Mouse (Mus musculus): ENCODE data around the gene Jund. TPM values are rescaled to one million over a fixed set of nuclear protein-coding genes. Genes with fewer than 3 reads are reported as not detected.

Gene Jund
- total RNA-seq, 2 experiments from 2014 or later, result 35.5 to 54.5 TPM

DNA sequence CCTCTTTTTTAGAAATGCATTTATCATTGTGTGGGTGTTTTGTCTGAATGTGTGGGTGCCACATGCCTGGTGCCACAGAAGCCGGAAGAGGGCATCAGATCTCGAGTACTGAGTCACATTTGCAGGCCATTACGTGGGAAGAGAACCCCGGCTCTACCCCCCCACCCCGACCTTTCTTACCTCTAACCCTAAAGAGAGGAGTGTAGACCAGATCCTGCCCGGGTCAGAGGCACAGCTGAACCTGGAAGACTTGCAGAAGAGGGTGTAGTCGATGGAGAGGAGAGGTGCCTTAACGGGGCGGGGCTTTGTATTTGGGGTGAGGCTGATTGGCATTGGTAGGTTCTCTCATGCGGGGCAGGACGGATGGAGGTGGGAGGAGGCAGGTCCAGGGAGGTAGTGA, 46.1 kb downstream of the Jund start:
- H3K4me3 ChIP-seq, result peak overlapping the region; percentile 74
- no peak for DNase-seq
- intact Hi-C loops (cut with DNase I), result no loop called here
- H3K27ac ChIP-seq, result peak overlapping the region; percentile 87
- no peak for TF ChIP-seq CTCF (IDR thresholded peaks at IDR 0.05)

DNA sequence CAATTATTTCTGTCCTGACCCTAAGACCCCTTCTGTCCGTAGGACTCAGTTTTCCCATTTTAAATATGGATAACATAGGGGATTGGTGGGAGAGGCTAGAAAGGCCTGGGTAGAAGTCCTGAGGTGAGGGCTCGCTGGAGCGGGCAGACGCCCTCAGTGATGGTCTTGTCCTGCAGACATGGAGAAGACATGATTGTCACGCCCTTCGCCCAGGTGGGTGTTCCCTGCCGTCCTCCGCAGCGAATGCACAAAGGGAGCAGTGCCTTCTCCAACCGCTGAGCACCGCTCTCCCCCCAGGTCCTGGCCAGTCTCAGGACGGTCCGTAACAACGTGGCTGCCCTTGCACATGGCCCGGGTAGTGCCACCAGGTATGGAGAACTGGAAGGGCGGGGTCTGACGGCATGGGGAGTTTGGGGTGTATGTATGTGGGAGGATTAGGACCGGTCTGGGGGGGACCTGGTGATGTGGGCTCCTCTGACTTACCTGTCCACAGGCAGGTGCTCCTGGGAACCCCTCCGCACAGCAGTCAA, 47.0 kb downstream of the Jund start:
- intact Hi-C loops (cut with DNase I), result no loop called here
- no peak for TF ChIP-seq CTCF (IDR thresholded peaks at IDR 0.05)
- no peak overlapping the region for H3K4me3 ChIP-seq
- H3K27ac ChIP-seq, result peak overlapping the region; percentile 87
- DNase-seq, result no peak

DNA sequence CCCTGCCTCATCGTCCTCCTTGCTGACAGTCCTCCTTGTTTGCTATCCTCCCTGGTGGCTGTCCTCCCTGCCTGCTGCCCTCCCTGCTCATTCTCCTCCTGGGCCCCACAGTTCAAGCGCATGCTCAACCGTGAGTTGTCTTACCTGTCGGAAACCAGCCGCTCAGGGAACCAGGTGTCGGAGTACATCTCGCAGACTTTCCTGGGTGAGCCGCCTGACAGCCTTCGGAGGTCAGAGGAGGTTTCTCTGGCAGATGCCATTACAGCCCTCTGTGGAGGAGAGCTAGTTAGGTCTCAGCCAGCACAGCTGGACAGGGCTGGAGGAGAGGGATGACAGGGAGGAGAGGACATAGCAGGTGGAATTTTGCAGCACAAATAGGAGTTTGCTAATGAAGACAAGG, 47.9 kb downstream of the Jund start:
- TF ChIP-seq CTCF (IDR thresholded peaks at IDR 0.05), result no peak
- no peak overlapping the region for H3K27ac ChIP-seq
- 0 out of 2 replicates have a peak overlapping the region, but pooled peaks have one; percentile 7 for H3K4me3 ChIP-seq
- intact Hi-C loops (cut with DNase I), result no loop called here
- no peak for DNase-seq

DNA sequence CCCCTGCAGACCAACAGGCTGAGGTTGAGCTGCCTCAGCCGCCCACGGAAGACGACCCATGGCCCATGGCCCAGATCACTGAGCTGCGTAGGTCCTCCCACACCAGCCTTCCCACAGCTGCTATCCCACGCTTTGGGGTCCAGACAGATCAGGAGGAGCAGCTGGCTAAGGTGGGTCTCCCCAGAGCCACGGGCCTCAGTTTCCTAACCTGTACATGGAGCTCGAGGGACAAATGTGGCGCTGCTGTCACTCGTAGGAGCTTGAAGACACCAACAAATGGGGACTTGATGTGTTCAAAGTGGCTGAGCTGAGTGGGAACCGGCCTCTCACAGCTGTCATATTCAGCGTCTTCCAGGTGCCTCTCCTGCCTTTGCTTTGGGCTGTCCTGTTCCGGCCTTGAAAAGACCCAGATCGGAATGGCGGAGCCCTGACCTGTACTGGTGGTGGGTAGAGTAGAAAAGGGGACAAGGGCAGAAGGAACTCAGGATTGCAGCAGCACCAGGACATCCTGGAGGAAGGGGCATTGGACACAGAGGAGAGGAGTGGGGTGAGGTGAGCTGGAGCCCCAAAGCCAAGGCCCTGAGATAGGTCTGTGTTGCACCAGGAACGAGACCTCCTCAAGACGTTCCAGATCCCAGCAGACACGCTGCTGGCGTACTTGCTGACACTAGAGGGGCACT, 48.6 kb downstream of the Jund start:
- Histone ChIP-seq H3K4me3 (no peak overlapping the region), H3K27ac (no peak overlapping the region)
- no peak for TF ChIP-seq CTCF (IDR thresholded peaks at IDR 0.05)
- no peak for DNase-seq
- intact Hi-C loops (cut with DNase I), result no loop called here

DNA sequence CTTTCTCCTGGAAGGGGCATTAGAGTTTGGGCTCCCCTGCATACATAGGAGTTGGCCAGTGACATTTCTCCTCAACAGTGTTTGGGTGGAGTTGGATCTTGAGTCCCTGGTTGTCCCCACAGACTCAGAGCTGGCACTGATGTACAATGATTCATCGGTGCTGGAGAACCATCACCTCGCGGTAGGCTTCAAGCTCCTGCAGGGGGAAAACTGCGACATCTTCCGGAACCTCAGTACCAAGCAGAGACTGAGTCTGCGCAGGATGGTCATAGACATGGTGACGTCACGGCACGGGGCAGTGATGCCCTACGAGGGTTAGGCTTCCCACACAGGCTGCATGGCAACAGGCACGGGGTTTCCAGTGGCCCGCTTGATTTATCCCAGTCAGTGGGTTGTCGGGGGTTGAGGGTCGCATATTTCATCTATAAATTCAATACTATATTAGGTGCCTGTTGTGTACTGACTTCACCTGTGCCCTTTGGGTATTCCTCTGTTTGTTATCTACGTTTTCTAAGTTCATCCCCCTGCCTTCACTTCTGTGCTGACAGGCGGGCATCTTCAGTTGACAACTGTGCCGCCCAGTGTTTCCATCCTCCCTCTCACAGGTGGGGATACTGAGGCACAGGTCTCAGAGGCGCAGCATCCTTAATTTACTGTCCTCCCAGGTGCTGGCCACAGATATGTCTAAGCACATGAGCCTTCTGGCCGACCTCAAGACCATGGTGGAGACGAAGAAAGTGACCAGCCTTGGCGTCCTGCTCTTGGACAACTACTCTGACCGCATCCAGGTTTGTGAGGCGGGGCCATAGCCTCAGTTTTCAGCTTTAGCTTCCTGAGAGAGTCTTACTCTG, 49.7 kb downstream of the Jund start:
- Histone ChIP-seq H3K4me3 (no peak overlapping the region), H3K27ac (no peak overlapping the region)
- no peak for DNase-seq
- TF ChIP-seq CTCF (IDR thresholded peaks at IDR 0.05), result no peak
- intact Hi-C loops (cut with DNase I), result no loop called here

DNA sequence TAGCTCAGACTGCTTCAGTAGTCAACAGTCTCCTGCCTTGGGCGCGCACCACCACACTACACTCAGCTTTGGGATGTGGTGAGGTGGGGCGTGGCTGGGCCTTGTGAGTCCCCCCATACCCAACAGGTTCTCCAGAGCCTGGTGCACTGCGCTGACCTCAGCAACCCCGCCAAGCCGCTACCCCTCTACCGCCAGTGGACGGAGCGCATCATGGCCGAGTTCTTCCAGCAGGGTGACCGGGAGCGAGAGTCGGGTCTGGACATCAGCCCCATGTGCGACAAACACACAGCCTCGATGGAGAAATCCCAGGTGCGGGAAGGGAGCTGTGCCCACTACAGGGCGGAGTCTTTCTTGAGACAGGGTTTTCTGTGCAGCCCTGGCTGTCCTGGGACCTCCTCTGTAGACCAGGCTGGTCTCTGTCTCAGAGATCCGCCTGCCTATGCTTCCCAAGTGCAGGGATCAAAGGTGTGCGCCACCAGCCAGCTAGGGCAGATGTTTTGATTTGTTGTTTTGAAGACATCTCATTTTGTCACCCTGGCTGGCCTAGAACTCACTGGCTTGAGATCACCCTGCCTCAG, 50.4 kb downstream of the Jund start:
- Histone ChIP-seq H3K4me3 (no peak overlapping the region), H3K27ac (no peak overlapping the region)
- DNase-seq, result no peak
- no peak for TF ChIP-seq CTCF (IDR thresholded peaks at IDR 0.05)
- intact Hi-C loops (cut with DNase I), result no loop called here

Other genes starting within 250 kb of the Jund start
- 1 to 10 TPM; 6.7 to 8.5 TPM for gene Klhl26, start 222.0 kb upstream of the Jund start, total RNA-seq (2021)
- not detected for gene Tmem59l, start 211.6 kb upstream of the Jund start, total RNA-seq (2021)
- gene Crlf1, start 205.8 kb upstream of the Jund start, total RNA-seq (2021), result 1 to 10 TPM; 2.5 to 3.2 TPM
- 100 to 1,000 TPM; 146 to 148 TPM for gene Rex1bd, start 192.2 kb upstream of the Jund start, total RNA-seq (2021)
- gene Uba52, start 188.1 kb upstream of the Jund start, total RNA-seq (2021), result 100 to 1,000 TPM; 777 to 924 TPM
- gene Fkbp8, start 171.2 kb upstream of the Jund start, total RNA-seq (2021), result 100 to 1,000 TPM; 108 to 112 TPM
- 10 to 100 TPM; 70.4 to 83.9 TPM for gene Kxd1, start 171.0 kb upstream of the Jund start, total RNA-seq (2021)
- 10 to 100 TPM; 11.9 to 14.6 TPM for gene Ell, start 159.5 kb upstream of the Jund start, total RNA-seq (2021)
- 1 to 10 TPM; 3.2 to 4.3 TPM for gene Isyna1, start 104.6 kb upstream of the Jund start, total RNA-seq (2021)
- 10 to 100 TPM in 1 of 2 experiments, 1 to 10 TPM in 1; 9.2 to 14.4 TPM for gene Ssbp4, start 90.1 kb upstream of the Jund start, total RNA-seq (2021)
- under 1 TPM; 0.42 to 0.48 TPM for gene Lrrc25, start 82.8 kb upstream of the Jund start, total RNA-seq (2021)
- under 1 TPM in 1 of 2 experiments, not detected in 1; 0.28 TPM for gene Gdf15, start 66.5 kb upstream of the Jund start, total RNA-seq (2021)
- gene Pgpep1, start 38.6 kb upstream of the Jund start, total RNA-seq (2021), result 10 to 100 TPM in 1 of 2 experiments, 1 to 10 TPM in 1; 9.3 to 22.5 TPM
- gene Lsm4, start 25.7 kb upstream of the Jund start, total RNA-seq (2021), result 10 to 100 TPM; 61.7 to 65.6 TPM
- not detected for gene Iqcn, start 4.5 kb downstream of the Jund start, total RNA-seq (2021)
- not detected for gene Gm3336, start 19.6 kb downstream of the Jund start, total RNA-seq (2021)
- 1 to 10 TPM; 2.4 to 3.0 TPM for gene Pde4c, start 24.8 kb downstream of the Jund start, total RNA-seq (2021)
- 10 to 100 TPM; 31.9 to 39.8 TPM for gene Rab3a, start 55.7 kb downstream of the Jund start, total RNA-seq (2021)
- gene Mpv17l2, start 62.0 kb downstream of the Jund start, total RNA-seq (2021), result 10 to 100 TPM; 21.0 to 22.8 TPM
- 10 to 100 TPM; 13.9 to 16.2 TPM for gene Pik3r2, start 77.8 kb downstream of the Jund start, total RNA-seq (2021)
- gene Mast3, start 106.1 kb downstream of the Jund start, total RNA-seq (2021), result 1 to 10 TPM; 2.7 to 3.6 TPM
- gene Il12rb1, start 109.5 kb downstream of the Jund start, total RNA-seq (2021), result not detected
- gene Arrdc2, start 140.8 kb downstream of the Jund start, total RNA-seq (2021), result 100 to 1,000 TPM in 1 of 2 experiments, 10 to 100 TPM in 1; 66.5 to 182 TPM
- 10 to 100 TPM; 18.1 to 21.5 TPM for gene Kcnn1, start 164.3 kb downstream of the Jund start, total RNA-seq (2021)
- 10 to 100 TPM; 65.6 to 73.1 TPM for gene Ccdc124, start 175.0 kb downstream of the Jund start, total RNA-seq (2021)
- gene Slc5a5, start 193.8 kb downstream of the Jund start, total RNA-seq (2021), result not detected
- 1,000 to 10,000 TPM in 1 of 2 experiments, 100 to 1,000 TPM in 1; 932 to 1,039 TPM for gene Rpl18a, start 198.5 kb downstream of the Jund start, total RNA-seq (2021)
- 10 to 100 TPM; 10.6 to 11.2 TPM for gene Map1s, start 207.0 kb downstream of the Jund start, total RNA-seq (2021)